Mouse (Mus musculus) erythroid progenitor cell, adult 5-6 weeks (primary cell): Measurements from ENCODE around the gene Pex13. TPM values are rescaled to one million over a fixed set of nuclear protein-coding genes. Genes with fewer than 3 reads are reported as not detected.

ENCODE experiments used
- ATAC-seq: replicated peaks from 2 replicates; pipeline ENCODE4 v1.8.0; 2016; ENCODE audit warnings: moderate number of reproducible peaks, mild to moderate bottlenecking, moderate TSS enrichment, inconsistent platforms; ENCODE audit not compliant: poor library complexity, low FRiP score, severe bottlenecking
- total RNA-seq, 2 experiments: library from RNA; stranded (forward) in 1 of 2; stranded (reverse) in 1 of 2; fragments of 150-400 nt in 1 of 2; fragments of 186-747, 209-891 nt in 1 of 2; gene quantifications; 2 replicates each; pipeline versions ENCODE4 v1.2.3 to v1.2.4; 2015 to 2017; ENCODE audit warnings: low replicate concordance in 2 of 2

Gene Pex13
- total RNA-seq (2015; ENCODE audit: low replicate concordance) (3.8 and 6.5 TPM in 2 replicates), total RNA-seq (2017; ENCODE audit: low replicate concordance) (4.4 and 10.9 TPM in 2 replicates)

- ATAC-seq, result peak; percentile 99
These were observed at the start of gene Pex13 for GRCm38 (mm10) chr11:23665798-23666501. TSS of gene Pex13 (minus strand) at chr11:23665959.

- no peak for ATAC-seq
These were observed 46.5 kb upstream of the Pex13 start for GRCm38 (mm10) chr11:23712299-23712698.

GRCm38 (mm10) chr11:23704604-23705294, 39.0 kb upstream of the Pex13 start:
- ATAC-seq, result no peak

- ATAC-seq, result no peak
These were observed 36.1 kb upstream of the Pex13 start for GRCm38 (mm10) chr11:23701831-23702230.

GRCm38 (mm10) chr11:23699414-23700095, 33.8 kb upstream of the Pex13 start:
- no peak for ATAC-seq

- no peak for ATAC-seq
These were observed 32.8 kb upstream of the Pex13 start for GRCm38 (mm10) chr11:23698526-23698925.

GRCm38 (mm10) chr11:23695847-23696246, 30.1 kb upstream of the Pex13 start:
- no peak for ATAC-seq

- no peak for ATAC-seq
These were observed 27.5 kb upstream of the Pex13 start for GRCm38 (mm10) chr11:23693286-23693685.

- no peak for ATAC-seq
These were observed 22.3 kb upstream of the Pex13 start for GRCm38 (mm10) chr11:23688060-23688459.

- no peak for ATAC-seq
These were observed 20.9 kb upstream of the Pex13 start for GRCm38 (mm10) chr11:23686671-23687070.

- ATAC-seq, result no peak
These were observed 16.8 kb upstream of the Pex13 start for GRCm38 (mm10) chr11:23682561-23682960.

GRCm38 (mm10) chr11:23680435-23680950, 14.7 kb upstream of the Pex13 start:
- no peak for ATAC-seq

GRCm38 (mm10) chr11:23679044-23679642, 13.4 kb upstream of the Pex13 start:
- peak; percentile 56; the same call in 1 of the 2 replicates for ATAC-seq

GRCm38 (mm10) chr11:23676100-23676499, 10.3 kb upstream of the Pex13 start:
- ATAC-seq, result no peak

- ATAC-seq, result no peak
These were observed 6.5 kb upstream of the Pex13 start for GRCm38 (mm10) chr11:23672256-23672749.

GRCm38 (mm10) chr11:23667128-23667527, 1.4 kb upstream of the Pex13 start:
- no peak for ATAC-seq

- no peak for ATAC-seq
These were observed 767 bp upstream of the Pex13 start for GRCm38 (mm10) chr11:23666526-23666925.

GRCm38 (mm10) chr11:23665311-23665786, 410 bp downstream of the Pex13 start, which contains the start of gene Pus10:
TSS of gene Pus10 (plus strand) at chr11:23665674.
- ATAC-seq, result peak; percentile 21; the same call in 1 of the 2 replicates

GRCm38 (mm10) chr11:23664232-23664631, 1.5 kb downstream of the Pex13 start:
- ATAC-seq, result no peak

GRCm38 (mm10) chr11:23657791-23658190, 8.0 kb downstream of the Pex13 start:
- no peak for ATAC-seq
